Comparison of ENCODE assay signal across 31 mouse cellular contexts in the genomic region with DNA sequence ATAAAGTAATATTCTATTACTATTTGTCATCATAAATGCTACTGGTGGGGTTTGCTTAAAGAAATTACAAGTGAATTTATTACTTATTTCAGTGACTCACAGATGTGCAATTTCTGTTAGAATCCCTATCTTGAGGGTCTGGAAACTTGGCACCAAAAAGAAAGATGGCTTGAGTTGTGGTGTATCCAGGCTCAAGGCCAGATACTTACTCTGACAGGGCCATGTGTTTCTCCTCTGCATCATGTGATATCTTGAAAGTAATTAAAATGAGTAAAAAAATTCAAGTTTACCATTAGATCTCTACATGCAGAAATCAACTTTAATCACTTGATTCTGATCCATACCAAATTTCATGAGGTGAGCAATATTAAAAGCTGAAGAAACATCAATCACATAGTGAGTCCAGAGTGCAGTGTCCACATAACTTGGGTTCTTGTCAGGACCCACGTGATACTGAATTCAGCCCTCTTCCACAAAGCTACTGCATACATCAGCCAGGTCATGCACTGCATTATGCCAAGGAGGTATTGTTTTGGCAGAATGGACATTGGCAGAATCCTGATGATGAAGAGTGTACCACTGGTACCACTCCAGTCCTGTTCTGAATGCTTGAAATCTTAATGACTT.
A peak's percentile ranks its signal among the peaks of the same experiment; 100 is the strongest.
DNase-seq lines count a peak whose midpoint lies in the region; ATAC-seq and TF ChIP-seq lines count a peak whose summit lies in the region.
"Had no signal": no experiment of that assay in that cellular context is flagged by ENCODE, and none has a peak within 500 bp of the region (broad histone marks: within the 10 kb centered on the region; RNA-seq: fewer than 3 reads in every experiment).

No protein-coding gene starts in this region.

- TF ChIP-seq EP300 in heart, adult 2 months (IDR thresholded peaks at IDR 0.05; ENCODE audit: insufficient read depth, low read depth, low read length) = no peak

- WGBS in heart, adult 2 months = 27% methylated on average over 1 of the region's 1 CpGs
- 42% methylated on average over 1 of the region's 1 CpGs for WGBS in lung, embryonic 15.5 days
- WGBS in hindbrain, embryonic 16.5 days = 72% methylated on average over 1 of the region's 1 CpGs

- H3K27me3 ChIP-seq in heart, adult 2 months (ENCODE audit: control insufficient read depth, insufficient read depth, low read length) = no peaks in the 10 kb centered on the region
- no peaks in the 10 kb centered on the region for H3K27me3 ChIP-seq in lung, embryonic 15.5 days
- no peaks in the 10 kb centered on the region for H3K27me3 ChIP-seq in myocyte (ENCODE audit: control insufficient read depth, insufficient read depth, insufficient read length)
- no peaks in the 10 kb centered on the region for H3K27me3 ChIP-seq in hindbrain, embryonic 16.5 days (replicated peaks; ENCODE audit: control insufficient read depth, insufficient read depth, low read length)
- H3K27me3 ChIP-seq: embryonic facial prominence, embryonic 13.5 days; heart, embryonic 15.5 days; hindbrain, embryonic 13.5 days; limb, embryonic 13.5 days; liver, embryonic 12.5 days; midbrain, embryonic 15.5 days had no signal

- H3K79me2 ChIP-seq in heart, adult 2 months (replicated peaks; ENCODE audit: control insufficient read depth, insufficient read depth, low read length) = no peaks in the 10 kb centered on the region
- no peaks in the 10 kb centered on the region for H3K79me2 ChIP-seq in myocyte (ENCODE audit: control insufficient read depth, insufficient read depth)

- H3K4me3 ChIP-seq in heart, adult 2 months = no peak overlapping the region
- H3K4me3 ChIP-seq in lung, embryonic 15.5 days = no peak overlapping the region
- H3K4me3 ChIP-seq in myocyte = no peak overlapping the region
- H3K4me3 ChIP-seq in hindbrain, embryonic 16.5 days (ENCODE audit: low read length) = no peak overlapping the region
- H3K4me3 ChIP-seq: embryonic facial prominence, embryonic 13.5 days; erythroblast, embryonic 14.5 days; gastrocnemius, adult 2 months; heart, embryonic 15.5 days; hindbrain, embryonic 13.5 days; limb, embryonic 13.5 days; liver, embryonic 12.5 days; midbrain, embryonic 10.5 days; midbrain, embryonic 15.5 days had no signal

- no peak for TF ChIP-seq CTCF in heart, adult 2 months (IDR thresholded peaks at IDR 0.05)

- no peak overlapping the region for H3K4me2 ChIP-seq in lung, embryonic 15.5 days
- peak overlapping the region; percentile 8 for H3K4me2 ChIP-seq in myocyte (ENCODE audit: low read depth)
- no peak overlapping the region for H3K4me2 ChIP-seq in hindbrain, embryonic 16.5 days (ENCODE audit: low read length)
- H3K4me2 ChIP-seq: embryonic facial prominence, embryonic 13.5 days; heart, embryonic 15.5 days; hindbrain, embryonic 13.5 days; limb, embryonic 13.5 days; liver, embryonic 12.5 days; midbrain, embryonic 15.5 days had no signal

- no peak overlapping the region for H3K9ac ChIP-seq in heart, adult 2 months (ENCODE audit: low read depth, low read length)
- H3K9ac ChIP-seq in lung, embryonic 15.5 days = no peak overlapping the region
- no peak overlapping the region for H3K9ac ChIP-seq in hindbrain, embryonic 16.5 days (ENCODE audit: low read depth, low read length)
- H3K9ac ChIP-seq: embryonic facial prominence, embryonic 13.5 days; heart, embryonic 15.5 days; hindbrain, embryonic 13.5 days; limb, embryonic 13.5 days; liver, embryonic 12.5 days; midbrain, embryonic 15.5 days had no signal

- TF ChIP-seq POLR2A in heart, adult 2 months (IDR thresholded peaks at IDR 0.05; ENCODE audit: insufficient read depth, low read depth, low read length) = no peak
- no peak for TF ChIP-seq POLR2A in myocyte (IDR thresholded peaks at IDR 0.05; ENCODE audit: insufficient read length, low read depth)

- H3ac ChIP-seq in myocyte (ENCODE audit: control insufficient read depth, insufficient read length) = no peak overlapping the region

- no peaks in the 10 kb centered on the region for H3K4me1 ChIP-seq in heart, adult 2 months (ENCODE audit: control insufficient read depth, insufficient read depth, low read length)
- no peaks in the 10 kb centered on the region for H3K4me1 ChIP-seq in lung, embryonic 15.5 days
- H3K4me1 ChIP-seq in hindbrain, embryonic 16.5 days (ENCODE audit: control insufficient read depth, insufficient read depth, low read depth, low read length) = no peaks in the 10 kb centered on the region
- H3K4me1 ChIP-seq: embryonic facial prominence, embryonic 13.5 days; heart, embryonic 15.5 days; hindbrain, embryonic 13.5 days; limb, embryonic 13.5 days; liver, embryonic 12.5 days; midbrain, embryonic 10.5 days; midbrain, embryonic 15.5 days had no signal

- no peaks in the 10 kb centered on the region for H3K9me3 ChIP-seq in lung, embryonic 15.5 days
- H3K9me3 ChIP-seq in hindbrain, embryonic 16.5 days (ENCODE audit: control insufficient read depth, low read length) = no peaks in the 10 kb centered on the region
- H3K9me3 ChIP-seq: embryonic facial prominence, embryonic 13.5 days; heart, embryonic 15.5 days; hindbrain, embryonic 13.5 days; limb, embryonic 13.5 days; liver, embryonic 12.5 days; midbrain, embryonic 10.5 days; midbrain, embryonic 15.5 days had no signal

- intact Hi-C loops in heart, postnatal 10 days (cut with DNase I) = no loop called here
- intact Hi-C loops in heart, adult 2 months (cut with DNase I) = no loop called here

- no peaks in the 10 kb centered on the region for H3K36me3 ChIP-seq in heart, adult 2 months (ENCODE audit: control insufficient read depth, insufficient read depth, low read length)
- no peaks in the 10 kb centered on the region for H3K36me3 ChIP-seq in lung, embryonic 15.5 days
- H3K36me3 ChIP-seq in myocyte (ENCODE audit: control insufficient read depth, insufficient read depth) = peaks cover 3% of the 10 kb centered on the region
- H3K36me3 ChIP-seq in hindbrain, embryonic 16.5 days (ENCODE audit: control insufficient read depth, insufficient read depth, low read length) = no peaks in the 10 kb centered on the region
- H3K36me3 ChIP-seq: heart, embryonic 15.5 days; hindbrain, embryonic 13.5 days; limb, embryonic 13.5 days; liver, embryonic 12.5 days; midbrain, embryonic 10.5 days; midbrain, embryonic 15.5 days had no signal

- no peak overlapping the region for H3K27ac ChIP-seq in heart, adult 2 months
- H3K27ac ChIP-seq in lung, embryonic 15.5 days = no peak overlapping the region
- H3K27ac ChIP-seq in hindbrain, embryonic 16.5 days (ENCODE audit: low read depth, low read length) = no peak overlapping the region
- H3K27ac ChIP-seq: embryonic facial prominence, embryonic 13.5 days; gastrocnemius, adult 2 months; heart, embryonic 15.5 days; hindbrain, embryonic 13.5 days; limb, embryonic 13.5 days; liver, embryonic 12.5 days; midbrain, embryonic 10.5 days; midbrain, embryonic 15.5 days; stomach, postnatal 0 days had no signal

- peak; percentile 60 to 67 for DNase-seq in cerebellum, postnatal 10 days
- DNase-seq in cerebellum, postnatal 36 days = no peak
- DNase-seq in heart, postnatal 10 days = peak; percentile 20 to 23
- DNase-seq in heart, adult 2 months = no peak
- no peak for DNase-seq in lung, postnatal 10 days
- DNase-seq: adrenal gland, postnatal 25 days; cerebellum, adult 11-12 months; cerebellum, postnatal 25 days; gastrocnemius, adult 2 months; gastrocnemius, postnatal 36 days; heart, postnatal 4 days; kidney, adult 9 months; lung, postnatal 14 days; right cerebral cortex, adult 18-20 months; right cerebral cortex, postnatal 4 days; thymus, adult 18-20 months; thymus, postnatal 36 days had no signal

- peak; percentile 86; the same call in 1 of the 2 replicates for ATAC-seq in lung, embryonic 15.5 days (ENCODE audit: borderline replicate concordance, extremely low read depth, low FRiP score, low TSS enrichment)
- ATAC-seq in hindbrain, embryonic 16.5 days = no peak
- ATAC-seq: forebrain, embryonic 16.5 days; intestine, postnatal 0 days; liver, embryonic 12.5 days; midbrain, embryonic 15.5 days had no signal

TF ChIP-seq in myocyte, 11 proteins besides CTCF, POLR2A, EP300 and RAD21:
- TF ChIP-seq E2F4 (IDR thresholded peaks at IDR 0.05; ENCODE audit: insufficient read depth) (no peak), CEBPB (IDR thresholded peaks at IDR 0.05; ENCODE audit: insufficient read depth, poor library complexity, severe bottlenecking) (0 out of 2 replicates have a peak, but pooled peaks have one; percentile 13), USF1 (IDR thresholded peaks at IDR 0.05; ENCODE audit: low read depth) (peak; percentile 73)

Comparison
In these comparisons a context has a peak if more than half of its experiments do, and no peak if none do; other contexts are left out.
1. DNase-seq: peak in cerebellum, postnatal 10 days (2 of 2) and heart, postnatal 10 days (2 of 2); none in cerebellum, postnatal 36 days (0 of 2), heart, adult 2 months (0 of 2) and lung, postnatal 10 days (single experiment).